Mouse (Mus musculus): ENCODE results near the gene 4933427D14Rik. TPM values are rescaled to one million over a fixed set of nuclear protein-coding genes. Genes with fewer than 3 reads are reported as not detected.

The 4933427D14Rik gene
- 8.1 and 9.4 TPM in 2 replicates for total RNA-seq (2021)
- long read RNA-seq, experiment 1, partial matches to known transcripts, result 0 of 2 reads
- long read RNA-seq, experiment 1, other reads (novel, unspliced or antisense), result 2 of 2 reads
- long read RNA-seq, experiment 2, partial matches to known transcripts, result 1 of 2 reads
- long read RNA-seq, experiment 2, other reads (novel, unspliced or antisense), result 1 of 2 reads

- peak; percentile 92 for DNase-seq
These were observed at the start of gene 4933427D14Rik, which contains the start of gene Txndc17 for GRCm38 (mm10) chr11:72207204-72207833. TSS of gene 4933427D14Rik (minus strand) at chr11:72207459. TSS of gene Txndc17 (plus strand) at chr11:72207547.

GRCm38 (mm10) chr11:72256441-72256840, 49.2 kb upstream of the 4933427D14Rik start:
- no peak for DNase-seq

- DNase-seq, result no peak
These were observed 48.4 kb upstream of the 4933427D14Rik start for GRCm38 (mm10) chr11:72255629-72256028.

DNA sequence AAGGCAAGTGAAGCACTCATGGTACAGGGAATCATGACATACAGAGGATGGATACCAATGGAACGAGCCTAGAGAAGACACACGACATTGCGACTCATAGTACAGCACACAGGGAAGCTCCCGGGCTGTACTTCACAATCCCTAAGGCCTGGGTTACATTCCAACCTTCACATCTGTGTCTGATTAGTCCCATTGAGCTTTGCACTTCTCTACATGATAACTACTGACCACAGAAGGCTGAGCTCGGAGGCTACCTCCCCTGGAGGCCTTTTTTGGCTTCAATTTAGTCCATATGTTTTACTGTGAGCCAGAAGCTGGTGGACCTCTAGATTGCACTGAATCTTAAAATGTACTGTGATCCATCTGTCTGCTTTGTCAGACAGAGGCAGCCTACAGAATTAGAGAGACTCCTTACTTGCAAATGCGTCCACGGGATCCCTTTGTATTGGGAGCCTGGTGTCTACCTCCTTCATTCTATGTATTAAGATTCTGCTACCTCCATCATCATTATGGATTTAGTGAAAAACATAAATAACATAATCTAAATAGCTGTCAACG, 38.0 kb upstream of the 4933427D14Rik start:
- no peak for DNase-seq

- no peak for DNase-seq
These were observed 33.0 kb upstream of the 4933427D14Rik start for GRCm38 (mm10) chr11:72240062-72240860.

- DNase-seq, result peak; percentile 9
These were observed 26.8 kb upstream of the 4933427D14Rik start for GRCm38 (mm10) chr11:72234013-72234412.

DNA sequence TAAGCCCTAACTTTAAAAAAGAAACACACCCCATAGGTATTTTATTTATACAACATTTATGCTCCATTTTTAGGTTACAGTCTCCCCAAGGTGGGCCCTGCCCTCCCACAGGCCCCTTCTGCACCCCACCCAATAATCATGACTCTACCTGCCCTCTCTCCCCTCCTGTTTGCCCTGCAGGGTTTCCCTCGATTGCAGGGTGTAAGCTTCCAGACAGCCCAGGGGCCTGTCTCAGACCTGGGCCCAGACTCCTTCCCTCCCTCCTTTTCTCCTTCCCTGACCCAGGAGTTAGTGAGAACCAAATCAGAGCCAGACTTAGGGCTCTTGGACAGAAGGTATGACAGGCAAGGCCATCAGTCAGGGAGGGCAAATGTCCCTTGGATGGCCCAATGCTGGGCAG, 25.7 kb upstream of the 4933427D14Rik start:
- DNase-seq, result no peak

GRCm38 (mm10) chr11:72232068-72232467, 24.8 kb upstream of the 4933427D14Rik start:
- DNase-seq, result no peak

DNA sequence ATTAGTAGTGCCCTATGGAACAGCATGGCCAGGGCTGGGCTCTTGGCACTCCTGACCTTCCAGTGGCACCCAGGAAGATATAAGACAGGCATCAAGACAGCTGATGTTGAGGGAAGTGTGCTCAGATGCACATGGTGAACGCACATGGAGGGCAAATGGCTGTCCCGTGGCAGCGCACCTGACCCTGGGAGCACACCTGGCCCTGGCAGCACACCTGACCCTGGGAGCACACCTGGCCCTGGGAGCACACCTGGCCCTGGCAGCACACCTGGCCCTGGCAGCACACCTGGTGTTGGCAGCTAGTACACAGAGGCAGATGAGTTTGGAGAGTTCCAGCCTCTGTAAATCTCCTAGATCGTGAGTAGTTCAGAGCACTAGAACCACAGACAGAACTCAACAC, 21.3 kb upstream of the 4933427D14Rik start:
- DNase-seq, result no peak

GRCm38 (mm10) chr11:72226901-72227300, 19.6 kb upstream of the 4933427D14Rik start:
- DNase-seq, result no peak

- DNase-seq, result peak; percentile 11
These were observed 18.9 kb upstream of the 4933427D14Rik start for GRCm38 (mm10) chr11:72226020-72226791.

GRCm38 (mm10) chr11:72224865-72225264, 17.6 kb upstream of the 4933427D14Rik start:
- peak; percentile 81 for DNase-seq

- no peak for DNase-seq
These were observed 16.2 kb upstream of the 4933427D14Rik start for GRCm38 (mm10) chr11:72223414-72223813.

GRCm38 (mm10) chr11:72221278-72221677, 14.0 kb upstream of the 4933427D14Rik start:
- DNase-seq, result peak; percentile 88

GRCm38 (mm10) chr11:72217116-72217515, 9.9 kb upstream of the 4933427D14Rik start:
- no peak for DNase-seq

DNA sequence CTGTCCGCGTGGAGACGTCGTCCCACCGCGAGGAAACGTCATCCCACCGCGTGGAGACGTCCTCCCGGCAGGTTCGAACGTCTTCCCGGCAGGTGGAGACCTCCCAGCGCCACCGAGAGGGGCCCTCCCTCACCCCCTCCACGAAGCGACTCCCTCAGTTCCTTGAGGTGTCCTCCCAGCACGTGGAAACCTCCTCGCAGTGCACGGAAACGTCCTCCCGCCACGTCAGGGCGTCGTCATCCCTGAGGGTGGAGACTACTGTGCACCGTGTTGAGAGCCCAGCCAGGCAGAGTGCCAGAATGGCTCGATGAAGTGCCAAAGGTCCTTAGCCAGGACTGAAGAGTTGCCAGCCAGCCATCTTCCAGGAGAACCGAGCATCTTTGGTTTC, 8.1 kb upstream of the 4933427D14Rik start, which contains the start of gene Med31:
TSS of gene Med31 (minus strand) at position 183 of the 388 bp plus-strand sequence.
- DNase-seq, result peak; percentile 88

DNA sequence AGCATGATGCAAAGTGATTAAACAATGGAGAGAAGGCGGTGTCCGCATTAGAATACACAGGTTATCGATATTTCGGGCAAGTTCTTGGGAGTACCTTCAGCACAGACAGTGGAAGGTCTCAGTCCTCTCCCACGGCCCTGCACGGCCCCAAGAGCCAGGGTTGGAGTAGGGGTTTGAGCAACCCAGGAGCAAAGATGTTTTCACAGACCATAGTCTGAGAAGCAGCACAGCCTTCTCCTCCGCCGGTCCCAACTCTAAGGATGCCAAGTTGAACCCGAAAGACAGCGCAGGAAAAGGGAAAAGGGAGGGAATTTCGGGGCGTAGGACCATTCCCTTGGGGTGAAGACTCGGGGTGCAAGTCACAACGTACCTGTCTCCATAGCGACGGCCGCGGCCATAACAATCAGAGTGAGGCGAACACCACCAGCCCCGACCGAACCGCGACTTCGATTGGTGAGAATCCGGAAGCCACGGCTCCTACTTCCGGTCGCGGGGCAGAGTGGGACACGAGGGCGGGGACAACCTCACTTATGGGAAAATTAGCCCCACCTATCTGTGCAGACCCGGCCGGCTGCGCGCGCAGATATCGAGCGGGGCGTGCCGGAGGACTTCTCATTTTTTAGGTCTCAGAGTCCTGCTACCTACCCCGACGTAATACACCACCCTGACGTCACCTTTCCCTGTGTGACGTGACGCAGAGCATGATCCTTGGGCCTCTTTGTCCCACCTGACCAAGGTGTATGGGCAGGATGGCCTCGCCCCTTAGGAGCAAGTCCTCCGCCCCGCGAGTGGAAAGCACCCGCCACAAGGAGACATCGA, 7.5 kb upstream of the 4933427D14Rik start:
- DNase-seq, result peak; percentile 97

GRCm38 (mm10) chr11:72207834-72208377, 647 bp upstream of the 4933427D14Rik start:
- no peak for DNase-seq

GRCm38 (mm10) chr11:72206341-72207203, 687 bp downstream of the 4933427D14Rik start, which contains the start of gene Gm43951:
TSS of gene Gm43951 (minus strand) at chr11:72206840.
- peak; percentile 62 for DNase-seq

DNA sequence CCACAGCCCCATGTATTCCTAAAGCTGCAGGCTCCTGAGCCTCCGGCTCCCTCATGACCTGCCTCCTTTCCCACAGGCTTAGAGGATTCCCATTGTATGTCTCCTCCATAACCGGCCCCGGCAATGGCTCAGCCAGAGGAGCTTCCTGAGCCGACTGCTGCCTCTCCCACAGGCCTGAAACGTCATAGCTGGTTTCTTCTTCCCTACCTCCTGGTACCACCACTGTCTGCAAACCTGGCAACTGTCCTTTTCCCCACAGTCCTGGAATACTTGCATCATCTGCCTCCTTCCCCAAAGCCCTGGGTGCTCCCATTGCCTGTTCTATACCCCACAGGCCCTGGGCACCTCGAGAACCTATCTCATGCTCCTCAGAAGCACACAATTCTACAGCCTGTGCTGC, 2.0 kb downstream of the 4933427D14Rik start:
- DNase-seq, result no peak
